Mouse (Mus musculus) CH12.LX (cell line): Measurements from ENCODE around the gene Optc.

Experiments
- CTCF ChIP-seq, 2 experiments: IDR thresholded peaks in 1 of 2; conservative IDR thresholded peaks in 1 of 2; 2 replicates each; pipeline ENCODE4 v1.5.1; 2011 to 2012; ENCODE audit warnings: low read depth in 2 of 2, low read length in 2 of 2, improper control_type of control experiment in 1 of 2, inconsistent platforms in 1 of 2, mild to moderate bottlenecking in 1 of 2, moderate library complexity in 1 of 2
- EP300 ChIP-seq: IDR thresholded peaks from 2 replicates; pipeline ENCODE4 v1.6.1; 2011; ENCODE audit warnings: low read length, improper control_type of control experiment
- HCFC1 ChIP-seq: IDR thresholded peaks from 2 replicates; pipeline ENCODE4 v1.6.1; 2012; ENCODE audit warnings: low read depth, mild to moderate bottlenecking, inconsistent platforms, low read length, improper control_type of control experiment
- TCF12 ChIP-seq: IDR thresholded peaks from 2 replicates; pipeline ENCODE4 v1.6.1; 2014; ENCODE audit warnings: low read depth, mild to moderate bottlenecking, inconsistent platforms, low read length, improper control_type of control experiment
- USF2 ChIP-seq: conservative IDR thresholded peaks from 2 replicates; pipeline ENCODE4 v1.6.1; 2011; ENCODE audit warnings: low read depth, low read length, improper control_type of control experiment

GRCm38 (mm10) chr1:133857781-133858180 lies 50.0 kb downstream of the Optc start:
- no peak for TF ChIP-seq HCFC1
- TF ChIP-seq USF2 = no peak
- no peak for TF ChIP-seq CTCF (conservative IDR thresholded peaks at IDR 0.05 in 1 of 2, IDR thresholded peaks at IDR 0.05 in 1 of 2; ENCODE audit: low read depth in 2 of 2, low read length in 2 of 2)
- TF ChIP-seq EP300 = no peak
- TF ChIP-seq TCF12 = no peak
